Mouse (Mus musculus): ENCODE data around the gene Cldn9.

Cldn9 gene

GRCm38 (mm10) chr17:23683856-23684672, at the start of gene Cldn9:
Gene Cldn9 (minus strand): TSS chr17:23684026.
- in situ Hi-C loops (cut with MboI; ENCODE audit: unreplicated experiment in 2 of 2) = no loop called here

DNA sequence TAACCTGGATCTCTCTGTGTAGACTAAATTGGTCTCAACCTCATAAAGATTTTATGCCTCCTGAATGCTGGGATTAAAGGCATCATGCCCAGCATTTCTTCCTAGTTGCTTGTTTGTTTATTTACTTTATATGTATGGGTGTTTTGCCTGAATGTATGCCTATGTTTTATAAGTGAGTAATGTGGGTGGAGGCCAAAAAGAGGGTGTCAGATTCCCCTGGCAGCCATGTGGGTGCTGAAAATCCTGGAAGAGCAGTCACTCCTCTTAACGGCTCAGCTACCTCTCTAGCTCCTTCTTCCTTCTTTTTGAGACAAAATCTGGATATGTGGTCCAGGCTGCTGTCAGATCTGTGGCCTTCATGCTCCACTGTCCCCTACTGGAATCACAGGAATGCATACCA, 46.6 kb upstream of the Cldn9 start:
- in situ Hi-C loops (cut with MboI; ENCODE audit: unreplicated experiment in 2 of 2) = no loop called here

DNA sequence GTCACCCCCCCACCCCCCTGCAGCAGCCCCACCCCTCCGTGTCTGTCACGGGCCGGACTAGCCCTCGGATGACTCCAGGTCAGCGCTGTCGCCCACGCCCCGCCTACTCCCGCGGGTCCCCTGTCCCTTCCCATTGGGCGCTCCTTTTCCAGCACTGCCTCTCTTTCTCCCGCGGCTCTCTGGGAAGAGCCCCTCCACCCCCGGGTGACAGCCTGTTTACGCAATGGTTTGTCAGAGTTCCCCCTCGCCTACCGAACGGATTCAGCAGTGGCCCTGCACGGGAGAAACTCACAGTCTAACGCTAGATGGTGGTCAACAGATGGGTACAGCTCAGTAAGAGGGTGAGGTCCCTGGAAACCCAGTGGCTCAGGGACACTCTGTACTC, 42.9 kb upstream of the Cldn9 start:
- in situ Hi-C loops (cut with MboI; ENCODE audit: unreplicated experiment in 2 of 2) = no loop called here

DNA sequence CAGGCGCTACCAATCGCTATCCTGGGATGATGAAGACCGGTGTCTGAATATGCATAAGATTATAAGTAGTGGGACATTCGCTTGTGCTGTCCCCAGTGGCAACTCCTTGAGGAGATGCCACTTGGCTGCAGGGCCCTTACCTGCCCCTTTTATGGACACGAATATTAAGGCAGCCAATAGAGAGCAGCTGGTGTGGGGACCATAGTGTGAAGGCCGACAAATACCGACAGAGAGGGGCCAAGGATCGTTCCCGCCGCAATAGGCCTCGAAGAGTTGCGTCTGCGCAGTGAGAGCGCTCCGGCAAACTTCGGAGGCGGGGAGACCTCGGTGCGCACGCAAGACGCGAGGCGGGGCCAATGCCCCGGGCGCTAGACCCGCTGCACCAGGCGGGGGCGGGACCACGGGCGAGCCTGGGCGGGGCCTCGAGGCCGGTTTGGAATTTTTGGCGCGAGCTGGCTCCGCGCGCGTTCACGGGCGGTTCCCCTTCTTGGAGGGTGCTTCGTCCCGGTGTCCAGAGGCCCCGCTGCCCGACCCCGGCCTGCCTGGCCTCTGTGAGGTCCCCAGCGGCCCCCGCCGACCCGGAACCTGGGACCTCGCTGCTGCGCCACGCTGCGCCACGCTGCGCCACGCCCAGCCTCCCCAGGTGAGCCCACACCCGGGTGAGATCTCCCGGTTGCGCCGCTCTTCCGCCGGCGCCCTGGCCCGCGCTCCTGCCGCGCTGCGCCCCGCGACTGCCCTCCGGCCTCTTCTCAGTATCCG, 42.4 kb upstream of the Cldn9 start, which contains the start of gene Pkmyt1:
Gene Pkmyt1, plus strand, starts transcription at position 338 of the 759 bp plus-strand sequence.
- in situ Hi-C loops (cut with MboI; ENCODE audit: unreplicated experiment in 2 of 2) = no loop called here

GRCm38 (mm10) chr17:23725477-23725876, 41.7 kb upstream of the Cldn9 start:
- in situ Hi-C loops (cut with MboI; ENCODE audit: unreplicated experiment in 2 of 2) = no loop called here

DNA sequence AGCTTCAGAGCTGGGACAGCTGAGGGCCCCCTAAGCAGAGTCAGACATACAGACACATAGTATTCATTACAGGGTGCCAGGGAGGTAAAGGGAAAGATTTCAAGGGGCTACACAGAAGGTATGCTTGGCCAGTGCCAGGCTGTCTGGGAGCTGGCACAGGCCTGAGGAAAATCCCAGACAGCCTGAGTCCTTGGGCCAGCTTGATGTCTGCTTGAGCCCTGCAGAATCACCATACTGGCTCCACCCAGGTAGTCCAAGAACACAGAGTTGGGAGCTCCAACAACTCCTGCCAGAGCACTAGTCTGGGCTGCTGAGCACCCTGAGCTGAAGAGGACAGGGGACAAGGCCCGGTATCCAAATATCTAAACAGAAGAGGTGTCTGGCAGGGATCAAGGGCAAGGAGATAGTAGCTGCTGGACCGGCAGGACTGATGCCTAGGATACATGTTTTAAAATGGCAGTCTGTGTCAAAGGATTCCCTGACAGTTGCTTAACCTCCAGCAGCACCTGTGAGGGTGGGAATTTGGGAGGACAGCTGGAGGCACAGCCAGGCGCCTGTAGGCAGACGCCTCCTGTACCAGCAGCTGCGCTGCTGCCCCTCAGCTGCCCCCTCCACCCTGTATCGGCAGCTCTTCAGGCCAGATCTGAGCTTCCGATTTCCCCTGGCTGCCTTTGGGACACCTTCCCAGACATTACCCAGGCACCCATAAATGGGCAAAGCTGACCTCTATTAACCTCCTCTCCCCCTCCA, 38.7 kb upstream of the Cldn9 start, which contains the start of gene 1520401A03Rik:
Gene 1520401A03Rik, minus strand, starts transcription at position 408 of the 750 bp plus-strand sequence.
- in situ Hi-C loops (cut with MboI; ENCODE audit: unreplicated experiment in 2 of 2) = no loop called here

GRCm38 (mm10) chr17:23721886-23722285, 38.1 kb upstream of the Cldn9 start:
- in situ Hi-C loops (cut with MboI; ENCODE audit: unreplicated experiment in 2 of 2) = no loop called here

DNA sequence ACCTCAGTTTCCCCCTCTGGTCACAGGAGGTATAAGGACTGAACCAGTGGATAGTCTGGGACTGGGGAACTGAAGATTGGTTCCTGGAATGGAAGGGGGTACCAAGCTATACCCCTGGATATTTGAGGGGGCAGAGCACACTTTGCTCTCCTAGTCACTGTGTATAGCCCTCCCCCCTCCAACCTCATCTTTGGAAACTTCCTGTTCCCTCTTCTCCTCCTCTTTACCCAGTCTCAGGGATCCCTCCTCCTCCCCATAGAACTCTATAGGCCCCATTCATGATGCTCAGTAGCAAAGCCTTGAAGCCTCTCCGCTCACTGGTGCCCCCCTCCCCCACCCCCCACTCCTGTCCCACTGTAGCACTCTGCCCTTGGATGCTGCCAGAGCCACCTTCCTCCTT, 35.6 kb upstream of the Cldn9 start:
- in situ Hi-C loops (cut with MboI; ENCODE audit: unreplicated experiment in 2 of 2) = no loop called here

GRCm38 (mm10) chr17:23717003-23717402, 33.2 kb upstream of the Cldn9 start:
- in situ Hi-C loops (cut with MboI; ENCODE audit: unreplicated experiment in 2 of 2) = no loop called here

GRCm38 (mm10) chr17:23706212-23706611, 22.4 kb upstream of the Cldn9 start:
- in situ Hi-C loops (cut with MboI; ENCODE audit: unreplicated experiment in 2 of 2) = loop anchor here (5.0 to 10.0 kb wide), 3 partner anchors 44 to 134 kb away; partner anchors contain the start of gene Bicdl2 (in 1 of the 2)

- in situ Hi-C loops (cut with MboI; ENCODE audit: unreplicated experiment in 2 of 2) = loop anchor here (5.0 to 10.0 kb wide), 3 partner anchors 43 to 133 kb away; partner anchors contain the start of gene Bicdl2 (in 1 of the 2)
These were observed 21.8 kb upstream of the Cldn9 start for GRCm38 (mm10) chr17:23705525-23706104.

DNA sequence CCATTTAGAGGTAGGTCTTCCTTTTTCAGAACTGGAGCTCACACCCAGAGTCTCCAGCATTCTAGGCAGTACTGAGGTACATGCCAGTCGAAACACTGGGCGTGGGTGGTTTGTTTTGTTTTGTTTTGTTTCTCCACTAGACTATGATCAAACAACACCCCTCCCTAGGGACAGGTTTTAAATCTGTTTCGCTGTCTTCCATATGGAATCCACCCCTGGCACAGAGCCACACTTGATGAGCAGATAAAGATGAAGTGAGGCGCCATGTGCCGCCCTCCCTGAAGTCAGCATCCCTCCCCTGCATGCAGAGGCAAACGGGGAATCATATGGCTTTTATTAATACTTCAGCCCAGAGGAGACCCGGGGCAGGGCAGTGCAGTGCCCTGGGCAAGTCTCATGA, 20.9 kb upstream of the Cldn9 start:
- in situ Hi-C loops (cut with MboI; ENCODE audit: unreplicated experiment in 2 of 2) = loop anchor here (5.0 to 10.0 kb wide), 3 partner anchors 42 to 132 kb away; partner anchors contain the start of gene Bicdl2 (in 1 of the 2)

GRCm38 (mm10) chr17:23703301-23703700, 19.5 kb upstream of the Cldn9 start:
- in situ Hi-C loops (cut with MboI; ENCODE audit: unreplicated experiment in 2 of 2) = loop anchor here in 1 of 2 experiments (10.0 kb wide), 1 partner anchor 128 kb away; no protein-coding TSS in a partner anchor

GRCm38 (mm10) chr17:23700079-23700478, 16.3 kb upstream of the Cldn9 start:
- in situ Hi-C loops (cut with MboI; ENCODE audit: unreplicated experiment in 2 of 2) = loop anchor here in 1 of 2 experiments (10.0 kb wide), 1 partner anchor 125 kb away; no protein-coding TSS in a partner anchor

DNA sequence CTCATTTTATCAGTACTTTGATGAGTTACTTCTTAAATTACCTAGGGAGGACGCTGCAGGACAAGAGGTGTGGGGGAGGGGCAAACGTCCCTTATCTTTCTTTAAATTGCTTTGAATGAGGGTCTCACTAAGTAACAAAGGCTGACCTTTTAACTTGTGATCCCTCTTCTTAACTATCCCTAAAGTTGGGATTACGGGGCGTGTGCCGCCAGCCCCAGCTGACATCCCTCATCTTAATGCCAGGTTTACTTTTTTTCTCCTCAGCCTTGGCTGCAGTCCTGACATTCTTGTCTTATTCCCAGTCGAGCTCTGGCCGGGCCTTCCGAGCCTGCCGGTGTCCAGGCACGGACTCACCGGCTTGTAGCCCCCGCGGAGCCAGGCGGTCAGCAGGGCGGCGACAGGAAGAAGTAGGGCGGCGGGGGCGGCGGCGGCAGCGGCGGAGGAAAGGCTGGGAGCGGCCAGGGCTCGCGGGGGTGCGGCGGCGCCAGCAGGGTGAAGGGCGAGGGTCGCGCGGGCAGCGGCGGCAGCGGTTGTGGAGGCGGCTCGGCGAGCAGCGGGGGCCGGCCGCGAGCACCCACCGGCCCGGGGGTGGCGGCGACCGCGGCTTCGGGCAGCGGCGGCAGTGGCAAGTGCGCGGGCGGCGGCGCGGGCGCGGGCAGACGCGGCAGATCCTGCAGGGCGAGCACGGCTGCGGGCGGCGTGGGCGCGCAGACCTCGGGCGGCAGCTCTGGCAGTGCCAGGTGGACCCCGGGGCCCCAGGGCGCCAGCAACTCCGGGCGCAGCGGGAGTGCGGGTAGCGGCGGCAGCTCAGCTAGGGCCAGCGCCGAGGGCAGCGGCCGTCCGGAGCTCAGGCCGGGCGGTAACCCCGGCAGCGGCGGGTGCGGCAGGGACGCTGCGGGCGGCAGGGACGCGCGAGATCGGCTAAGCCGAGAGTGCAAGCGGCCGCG, 15.6 kb upstream of the Cldn9 start:
- in situ Hi-C loops (cut with MboI; ENCODE audit: unreplicated experiment in 2 of 2) = loop anchor here in 1 of 2 experiments (10.0 kb wide), 1 partner anchor 125 kb away; no protein-coding TSS in a partner anchor

DNA sequence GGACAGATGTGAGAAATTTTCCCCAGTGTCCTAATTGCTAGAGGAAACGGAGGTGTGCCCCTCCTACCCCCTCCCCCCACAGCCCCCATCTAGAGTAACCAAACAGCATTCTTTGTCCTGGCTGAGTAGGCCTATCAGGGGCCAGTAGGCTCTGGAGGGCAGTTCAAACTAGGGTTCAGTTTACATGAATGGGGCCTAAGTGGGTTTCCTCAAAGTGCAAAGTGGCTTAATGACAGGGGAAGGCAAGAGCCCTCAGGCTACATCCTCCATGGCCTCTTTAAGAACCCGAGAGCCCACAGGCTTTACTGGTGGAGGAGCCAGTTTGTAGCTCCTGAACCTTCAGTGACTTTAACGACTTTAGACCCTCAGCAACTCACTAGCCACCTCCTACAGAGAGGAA, 12.0 kb upstream of the Cldn9 start:
- in situ Hi-C loops (cut with MboI; ENCODE audit: unreplicated experiment in 2 of 2) = no loop called here

DNA sequence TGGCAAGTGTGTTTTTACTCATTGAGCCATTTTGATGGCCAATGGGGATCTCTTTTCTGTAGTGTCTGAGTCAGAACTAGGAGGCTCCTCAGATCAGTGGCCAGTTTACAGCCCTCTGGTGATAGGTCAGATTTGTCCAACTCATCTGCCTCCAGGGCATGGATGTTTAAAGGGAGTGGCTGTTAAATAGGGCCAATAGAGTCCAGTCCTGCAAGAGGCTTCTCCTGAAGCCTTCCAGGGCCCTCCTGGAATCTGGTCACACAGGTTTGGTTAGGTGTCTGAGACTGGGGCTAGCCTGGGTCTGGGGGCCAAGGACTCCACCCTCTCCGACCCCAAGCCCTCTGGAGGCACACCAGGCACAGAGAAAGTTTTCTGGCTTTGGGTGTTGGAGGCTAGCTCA, 10.7 kb upstream of the Cldn9 start:
- in situ Hi-C loops (cut with MboI; ENCODE audit: unreplicated experiment in 2 of 2) = no loop called here

DNA sequence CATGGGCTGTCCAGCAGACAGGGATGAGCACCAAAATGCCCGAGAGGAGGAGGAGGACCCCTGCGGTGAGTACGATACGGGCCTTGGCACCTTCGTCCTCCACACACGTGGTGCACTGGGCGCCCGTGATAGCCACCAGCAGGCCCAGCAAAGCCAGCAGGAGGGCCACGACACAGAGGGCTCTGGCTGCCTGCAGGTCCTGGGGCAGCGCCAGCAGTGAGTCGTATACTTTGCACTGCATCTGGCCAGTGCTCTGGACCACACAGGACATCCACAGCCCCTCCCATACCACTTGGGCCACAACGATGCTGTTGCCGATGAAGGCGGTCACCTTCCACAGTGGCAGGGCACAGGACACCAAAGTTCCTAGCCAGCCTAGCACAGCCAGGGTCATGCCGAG, 600 bp downstream of the Cldn9 start:
- in situ Hi-C loops (cut with MboI; ENCODE audit: unreplicated experiment in 2 of 2) = no loop called here

GRCm38 (mm10) chr17:23682530-23682929, 1.3 kb downstream of the Cldn9 start:
- in situ Hi-C loops (cut with MboI; ENCODE audit: unreplicated experiment in 2 of 2) = no loop called here
